8 mouse cellular contexts compared by ENCODE assay signal in the genomic region with DNA sequence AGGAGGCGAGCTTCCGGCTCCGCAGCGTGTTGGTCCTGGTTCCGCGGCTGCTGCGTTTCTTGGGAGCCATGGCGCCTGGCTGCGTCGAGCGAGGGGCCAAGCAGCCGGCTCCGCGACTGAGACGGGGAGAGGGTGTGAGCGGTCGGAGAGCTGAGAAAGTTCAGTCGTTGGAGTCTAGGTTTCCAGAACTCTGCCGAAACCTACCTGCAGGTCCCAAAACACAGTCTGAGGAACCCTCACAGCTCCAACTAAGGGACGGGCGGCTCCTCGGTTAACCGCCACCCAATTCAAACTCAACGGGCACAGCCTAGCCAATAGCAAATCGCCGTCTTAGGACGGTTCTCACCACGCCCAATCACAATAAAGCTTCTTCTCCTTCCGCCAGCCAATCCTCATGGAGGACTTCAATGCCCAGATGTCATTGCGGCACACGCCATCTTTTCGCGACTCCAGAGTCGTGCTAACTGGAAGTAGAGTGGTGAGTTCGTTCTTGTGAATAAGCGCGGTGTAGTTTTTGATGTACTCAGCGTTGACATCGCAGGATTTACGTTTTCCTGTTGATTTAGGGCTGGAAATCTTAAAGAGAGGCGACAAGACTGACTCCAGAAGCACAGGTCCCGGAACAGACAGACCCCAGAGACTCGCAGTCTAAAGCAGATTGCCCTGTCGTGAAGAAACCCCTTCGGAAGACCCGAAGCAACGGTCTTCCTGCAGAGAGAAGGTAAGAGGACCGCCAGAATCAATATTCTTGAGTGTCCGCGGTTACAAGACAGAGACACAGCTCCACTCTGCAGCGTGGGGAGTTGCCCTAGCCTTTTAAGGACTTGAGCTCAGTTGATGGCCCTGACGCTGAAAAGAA. TPM values are rescaled to one million over a fixed set of nuclear protein-coding genes. Genes with fewer than 3 reads are reported as not detected.
A peak's percentile ranks its signal among the peaks of the same experiment; 100 is the strongest.
DNase-seq lines count a peak whose midpoint lies in the region; ATAC-seq lines count a peak whose summit lies in the region.

9930104L06Rik (plus strand) TSS at position 436 of the 859 bp plus-strand sequence.

- under 1% methylated on average over 52 of the region's 52 CpGs for WGBS in heart, embryonic 14.5 days
- WGBS in liver, embryonic 13.5 days (ENCODE audit: insufficient replicate concordance): under 1% methylated on average over 52 of the region's 52 CpGs
- WGBS in stomach, embryonic 16.5 days: under 1% methylated on average over 52 of the region's 52 CpGs

- H3K4me1 ChIP-seq in heart, embryonic 14.5 days (ENCODE audit: control insufficient read depth in 2 of 2, insufficient read depth in 2 of 2, low read length in 2 of 2): peaks cover 4 to 18% of the 10 kb centered on the region in 2 experiments
- peaks cover 24% of the 10 kb centered on the region for H3K4me1 ChIP-seq in liver, embryonic 13.5 days (replicated peaks)
- H3K4me1 ChIP-seq in stomach, embryonic 16.5 days (ENCODE audit: control insufficient read depth, insufficient read depth, low read length): peaks cover 15% of the 10 kb centered on the region

- peak within 1 kb of the TSS; percentile 86 for H3K9ac ChIP-seq in heart, embryonic 14.5 days (ENCODE audit: low read length)
- H3K9ac ChIP-seq in liver, embryonic 13.5 days: peak within 1 kb of the TSS; percentile 94
- peak within 1 kb of the TSS; percentile 85 for H3K9ac ChIP-seq in stomach, embryonic 16.5 days (ENCODE audit: low read length)

- H3K36me3 ChIP-seq in heart, embryonic 14.5 days (ENCODE audit: control insufficient read depth, insufficient read depth, low read length): peaks cover 36% of the 10 kb centered on the region
- peaks cover 37% of the 10 kb centered on the region for H3K36me3 ChIP-seq in liver, embryonic 13.5 days
- H3K36me3 ChIP-seq in stomach, embryonic 16.5 days (ENCODE audit: control insufficient read depth, insufficient read depth, low read length): no peaks in the 10 kb centered on the region

- peak within 1 kb of the TSS; percentile 28 to 58 for H3K27ac ChIP-seq in heart, embryonic 14.5 days (replicated peaks in 1 of 2; ENCODE audit: control insufficient read depth in 1 of 2, insufficient read depth in 1 of 2, low read depth in 2 of 2, low read length in 2 of 2)
- peak within 1 kb of the TSS; percentile 84 for H3K27ac ChIP-seq in liver, embryonic 13.5 days
- H3K27ac ChIP-seq in stomach, embryonic 16.5 days (ENCODE audit: low read length): no peak within 1 kb of the TSS

- H3K4me3 ChIP-seq in heart, embryonic 14.5 days (ENCODE audit: control insufficient read depth in 1 of 2, insufficient read depth in 1 of 2, low read depth in 1 of 2, low read length in 2 of 2): peak within 1 kb of the TSS; percentile 80 to 88
- peak within 1 kb of the TSS; percentile 95 for H3K4me3 ChIP-seq in liver, embryonic 13.5 days (replicated peaks)
- H3K4me3 ChIP-seq in stomach, embryonic 16.5 days (replicated peaks; ENCODE audit: low read length): peak within 1 kb of the TSS; percentile 86

- no peaks in the 10 kb centered on the region for H3K9me3 ChIP-seq in heart, embryonic 14.5 days (ENCODE audit: control insufficient read depth, low read length)
- no peaks in the 10 kb centered on the region for H3K9me3 ChIP-seq in liver, embryonic 13.5 days (replicated peaks)
- H3K9me3 ChIP-seq in stomach, embryonic 16.5 days (replicated peaks; ENCODE audit: control insufficient read depth, low read length): no peaks in the 10 kb centered on the region

- ATAC-seq in CD4-positive, CD25-positive, alpha-beta regulatory T cell, adult 4 months: peak; percentile 100
- ATAC-seq in heart, embryonic 14.5 days (ENCODE audit: insufficient number of reproducible peaks, insufficient read depth, low FRiP score, low read depth): peak; percentile 98
- ATAC-seq in liver, embryonic 13.5 days (ENCODE audit: low read depth): peak; percentile 98
- ATAC-seq in stomach, embryonic 16.5 days (ENCODE audit: insufficient read depth, low FRiP score): peak; percentile 100

- H3K4me2 ChIP-seq in heart, embryonic 14.5 days (ENCODE audit: low read length): peak within 1 kb of the TSS; percentile 77
- peak within 1 kb of the TSS; percentile 89 for H3K4me2 ChIP-seq in liver, embryonic 13.5 days
- peak within 1 kb of the TSS; percentile 77 for H3K4me2 ChIP-seq in stomach, embryonic 16.5 days (ENCODE audit: low read depth, low read length)

- no peaks in the 10 kb centered on the region for H3K27me3 ChIP-seq in heart, embryonic 14.5 days (ENCODE audit: control insufficient read depth, insufficient read depth, low read length)
- no peaks in the 10 kb centered on the region for H3K27me3 ChIP-seq in liver, embryonic 13.5 days
- H3K27me3 ChIP-seq in stomach, embryonic 16.5 days (ENCODE audit: control insufficient read depth, insufficient read depth, low read length): no peaks in the 10 kb centered on the region

- peak; percentile 95 for DNase-seq in c-Kit-negative CD71-positive TER-119-positive erythroid progenitor cells, embryonic 14.5 days (ENCODE audit: low read depth, low spot score)
- peak; percentile 94 for DNase-seq in fibroblast of lung, adult 2 months (ENCODE audit: low read depth)
- DNase-seq in kidney, postnatal 14 days: peak; percentile 97
- DNase-seq in liver, embryonic 13.5 days: peak; percentile 91
- peak; percentile 91 for DNase-seq in neural tube, embryonic 10.5 days (ENCODE audit: extremely low spot score, low spot score)

RNA-seq across cellular contexts. Expression of gene 9930104L06Rik, which starts in this region (rescaled TPM):
- polyA plus RNA-seq in CD4-positive, CD25-positive, alpha-beta regulatory T cell, adult 4 months (2017; shearing (Covaris generic)): 10 to 100 TPM; 13.0 to 24.8 TPM
- polyA plus RNA-seq in heart, embryonic 14.5 days (2014; fragmentation: Nextera tagmentation; extraction: Ambion mirVana): 3.2 and 4.3 TPM in 2 replicates
- 6.6 and 7.6 TPM in 2 replicates for polyA plus RNA-seq in liver, embryonic 13.5 days (2015; fragmentation: Nextera tagmentation; extraction: Ambion mirVana)
- 10.9 and 11.8 TPM in 2 replicates for polyA plus RNA-seq in stomach, embryonic 16.5 days (2015; fragmentation: Nextera tagmentation; extraction: Ambion mirVana)
